Mouse (Mus musculus) fat pad, adult 2 months (tissue): ENCODE measurements around the gene Gm5155.
"Not testable (repeated sequence)": the region's sequence is repeated elsewhere in the genome, so short reads cannot be mapped to it uniquely, and the experiment has no call there.

Source experiments
- DNase-seq: peaks from one replicate; pipeline ENCODE4 v3.0.0-alpha.2; 2011; ENCODE audit warnings: low read depth, low spot score; ENCODE audit errors: extremely low read depth

Gm5155 gene

GRCm38 (mm10) chr7:17871467-17871866 lies at the start of gene Gm5155:
TSS of gene Gm5155 (plus strand) at chr7:17871767.
- DNase-seq: no peak

- DNase-seq: no peak
Observed at GRCm38 (mm10) chr7:17870776-17871175, 791 bp upstream of the Gm5155 start.

GRCm38 (mm10) chr7:17895341-17895740 lies 23.8 kb downstream of the Gm5155 start:
- DNase-seq: not testable (repeated sequence)

- no peak for DNase-seq
Observed at GRCm38 (mm10) chr7:17903146-17903915, 31.8 kb downstream of the Gm5155 start.
